Mouse (Mus musculus): ENCODE results near the gene Csrnp3. TPM values are rescaled to one million over a fixed set of nuclear protein-coding genes. Genes with fewer than 3 reads are reported as not detected.

Csrnp3 gene
- polyA plus RNA-seq (2012) = not detected in 2 replicates

- no peak for TF ChIP-seq GATA1 (IDR thresholded peaks at IDR 0.05; ENCODE audit: low read length)
Measured at GRCm38 (mm10) chr2:65845551-65845950, at the start of gene Csrnp3. TSS of gene Csrnp3 (plus strand) at chr2:65845767.

DNA sequence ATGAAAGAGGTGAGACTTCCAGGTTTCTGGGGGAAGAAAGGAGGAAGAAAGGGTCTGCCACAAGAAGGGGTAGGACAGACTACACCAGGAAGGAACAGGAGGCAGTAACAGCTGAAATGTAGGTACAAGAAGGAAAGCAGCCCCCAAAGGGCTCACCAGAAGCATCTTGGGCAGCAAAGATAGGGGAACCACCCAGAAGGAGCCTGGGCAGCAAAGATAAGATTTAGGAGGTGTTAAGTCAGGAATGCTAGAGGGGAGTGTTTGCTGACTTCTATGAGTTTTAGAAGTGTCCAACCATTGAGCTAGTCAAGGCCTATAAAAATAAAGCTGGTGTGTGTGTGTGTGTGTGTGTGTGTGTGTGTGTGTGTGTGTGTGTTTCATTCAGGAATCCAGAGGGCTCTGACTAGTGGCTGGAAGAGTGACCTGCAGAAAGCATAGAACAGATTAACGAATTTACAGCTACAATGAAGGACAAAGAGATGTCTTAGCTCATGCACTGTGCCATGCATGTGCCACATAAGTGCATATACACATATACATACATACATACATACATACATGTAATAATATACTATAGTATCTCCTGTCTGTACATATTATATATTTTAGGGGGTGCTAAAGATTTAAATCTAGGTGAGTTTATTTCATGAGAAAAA lies 44.4 kb upstream of the Csrnp3 start:
- TF ChIP-seq GATA1 (IDR thresholded peaks at IDR 0.05; ENCODE audit: low read length) = no peak

DNA sequence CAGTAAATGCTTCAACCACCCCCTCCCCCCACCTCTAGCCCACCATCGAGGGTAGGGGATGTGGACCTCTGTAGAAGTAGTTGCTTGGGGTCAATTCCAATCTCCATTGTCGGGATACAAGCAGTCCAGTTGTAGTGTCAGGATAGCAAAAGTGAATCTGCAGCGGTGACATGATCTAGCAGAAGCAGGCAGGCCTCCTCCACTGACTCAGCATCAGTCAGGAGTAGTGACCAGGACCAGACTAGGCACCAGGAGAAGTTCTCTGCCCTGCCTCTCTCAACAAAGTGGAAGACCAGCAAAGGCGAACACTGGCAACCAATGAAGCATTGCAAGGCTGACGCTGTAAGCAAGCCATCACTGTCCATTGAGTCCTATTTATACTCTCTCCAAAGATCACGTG lies 39.0 kb upstream of the Csrnp3 start:
- no peak for TF ChIP-seq GATA1 (IDR thresholded peaks at IDR 0.05; ENCODE audit: low read length)

GRCm38 (mm10) chr2:65818080-65818796 lies 27.3 kb upstream of the Csrnp3 start:
- TF ChIP-seq GATA1 (IDR thresholded peaks at IDR 0.05; ENCODE audit: low read length) = no peak

DNA sequence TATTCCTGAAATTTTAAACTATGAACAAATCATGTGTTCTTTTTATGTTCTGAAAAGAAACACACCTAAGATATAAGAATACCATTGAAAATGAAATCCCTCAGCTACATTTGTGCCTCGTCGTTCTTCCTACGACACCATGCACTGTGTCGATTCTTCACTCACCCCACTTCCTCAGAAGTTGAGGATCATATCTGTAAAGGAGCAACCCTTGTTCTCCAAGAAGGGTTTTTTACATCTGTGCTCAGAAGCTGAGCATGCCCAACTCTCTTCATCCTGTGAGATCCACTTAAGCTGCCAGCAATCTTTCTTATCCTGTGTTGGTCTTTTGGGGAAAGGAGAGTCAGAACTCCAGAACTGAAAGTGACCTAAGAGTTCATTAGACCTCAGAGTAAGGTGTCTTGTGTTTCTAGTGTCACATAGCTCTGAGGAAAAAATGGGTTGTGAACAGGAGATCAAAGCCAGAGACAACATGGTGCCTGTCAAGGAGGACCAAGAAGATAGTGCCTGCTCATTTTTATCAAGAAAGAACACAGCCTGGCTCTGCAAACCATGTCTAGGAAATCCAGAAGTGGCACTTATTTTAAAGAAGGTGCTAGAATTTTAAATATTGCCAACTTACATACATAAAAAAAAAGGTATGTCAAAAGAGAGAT lies 25.3 kb upstream of the Csrnp3 start:
- no peak for TF ChIP-seq GATA1 (IDR thresholded peaks at IDR 0.05; ENCODE audit: low read length)

- no peak for TF ChIP-seq GATA1 (IDR thresholded peaks at IDR 0.05; ENCODE audit: low read length)
Measured at GRCm38 (mm10) chr2:65826314-65826713, 19.3 kb upstream of the Csrnp3 start.

DNA sequence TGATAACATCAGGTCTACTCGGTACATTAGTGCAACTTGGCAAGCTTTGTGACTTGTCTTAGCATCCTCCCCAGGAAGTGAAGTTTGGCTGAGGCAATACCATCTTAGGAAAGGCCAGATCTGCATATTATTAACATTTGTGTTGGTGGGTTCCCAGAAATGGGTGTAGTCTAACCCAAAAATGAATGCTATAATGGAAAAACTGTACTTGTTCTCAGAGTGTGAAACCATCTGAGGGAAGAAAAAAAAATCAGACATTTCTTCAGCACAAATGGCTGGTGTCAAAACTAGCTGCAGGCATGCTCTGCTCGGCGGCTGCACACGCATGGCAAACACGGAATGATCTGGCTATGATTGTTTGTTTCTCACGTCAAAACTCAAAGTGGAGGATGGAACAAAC lies 18.8 kb upstream of the Csrnp3 start:
- TF ChIP-seq GATA1 (IDR thresholded peaks at IDR 0.05; ENCODE audit: low read length) = no peak

- no peak for TF ChIP-seq GATA1 (IDR thresholded peaks at IDR 0.05; ENCODE audit: low read length)
Measured at GRCm38 (mm10) chr2:65828699-65829098, 16.9 kb upstream of the Csrnp3 start.

DNA sequence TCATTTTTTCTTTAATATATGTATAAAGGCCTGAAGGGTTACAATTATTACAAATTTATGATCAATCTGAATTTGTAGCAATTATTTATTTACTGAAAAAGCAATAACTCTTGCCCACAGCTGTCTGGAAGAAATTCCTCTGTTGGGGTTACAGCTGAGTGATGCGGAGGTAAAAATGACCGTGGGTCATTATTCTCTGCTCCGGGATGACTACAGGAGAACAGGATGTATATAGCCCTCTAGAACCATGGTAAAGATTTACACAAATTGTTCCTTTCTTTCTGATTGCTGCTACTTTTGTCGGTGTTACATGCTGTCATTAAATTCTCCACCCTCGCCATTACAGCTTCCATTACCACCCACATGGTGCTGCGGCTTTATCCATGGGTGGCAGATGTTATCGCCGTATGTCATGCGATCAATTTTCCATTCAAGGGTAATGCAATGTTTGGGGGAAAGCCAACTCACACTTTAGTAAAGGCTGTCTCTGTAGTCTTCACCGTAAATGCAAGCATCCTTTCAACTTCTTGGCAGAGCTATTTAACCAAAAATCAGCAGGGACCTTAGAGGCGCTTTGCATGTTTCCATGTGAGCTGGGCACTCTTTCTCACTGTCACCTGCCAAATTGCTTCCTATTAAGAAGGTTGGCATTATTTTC lies 12.7 kb upstream of the Csrnp3 start:
- no peak for TF ChIP-seq GATA1 (IDR thresholded peaks at IDR 0.05; ENCODE audit: low read length)

DNA sequence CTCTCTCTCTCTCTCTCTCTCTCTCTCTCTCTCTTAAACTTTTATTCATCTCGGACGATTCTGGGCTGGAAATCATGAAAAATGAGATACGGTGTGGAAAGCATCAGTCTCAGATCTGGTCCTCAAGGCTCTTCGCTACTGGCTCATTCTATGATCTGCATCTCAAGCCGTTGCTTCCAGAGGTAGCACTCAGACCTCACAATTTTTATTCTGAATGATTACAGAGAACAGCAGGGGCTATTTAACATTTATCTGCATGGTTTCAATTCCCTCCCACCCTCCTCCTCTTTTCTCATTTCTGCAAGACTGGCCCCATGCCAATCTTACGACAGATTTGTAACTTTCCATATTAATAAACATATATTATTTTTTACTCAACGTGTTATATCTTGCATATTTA lies 12.1 kb upstream of the Csrnp3 start:
- TF ChIP-seq GATA1 (IDR thresholded peaks at IDR 0.05; ENCODE audit: low read length) = no peak

GRCm38 (mm10) chr2:65841606-65842005 lies 4.0 kb upstream of the Csrnp3 start:
- TF ChIP-seq GATA1 (IDR thresholded peaks at IDR 0.05; ENCODE audit: low read length) = no peak

- no peak for TF ChIP-seq GATA1 (IDR thresholded peaks at IDR 0.05; ENCODE audit: low read length)
Measured at GRCm38 (mm10) chr2:65842356-65842755, 3.2 kb upstream of the Csrnp3 start.

DNA sequence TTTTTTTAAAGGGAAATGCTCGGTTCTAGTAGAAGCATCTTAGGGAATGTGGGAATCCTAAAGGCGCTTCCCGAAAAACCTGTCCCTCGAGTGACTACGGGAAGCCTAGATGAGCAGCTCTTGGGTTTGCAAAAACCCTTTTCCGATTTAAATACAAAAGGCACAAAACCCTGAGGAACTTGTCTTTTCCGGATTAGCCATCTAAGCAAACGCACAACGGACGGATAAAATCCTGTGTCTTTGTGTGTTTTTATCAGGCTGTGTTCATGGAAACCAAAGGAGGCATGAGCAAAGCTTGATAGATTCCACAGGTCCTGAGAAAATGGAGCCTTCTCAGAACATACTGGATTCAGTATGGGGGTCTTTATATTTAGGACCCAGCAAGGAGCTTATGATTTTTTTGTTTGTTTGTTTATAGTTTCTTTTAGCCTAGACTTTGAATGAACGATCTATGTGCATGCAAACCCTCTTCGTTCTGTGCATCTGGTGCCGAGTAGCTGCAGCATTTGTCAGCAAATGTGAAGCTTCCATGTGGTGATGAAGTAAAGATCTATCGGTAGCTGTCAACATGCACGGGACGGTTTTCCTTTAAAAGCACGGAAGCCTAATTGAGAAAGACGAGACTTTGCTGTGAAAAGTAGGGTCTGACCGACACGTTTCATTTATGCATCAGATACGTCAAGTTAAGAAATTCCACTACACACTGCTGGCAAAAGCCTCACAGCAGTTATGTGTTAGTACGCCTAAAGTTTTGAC lies 611 bp downstream of the Csrnp3 start:
- no peak for TF ChIP-seq GATA1 (IDR thresholded peaks at IDR 0.05; ENCODE audit: low read length)

- no peak for TF ChIP-seq GATA1 (IDR thresholded peaks at IDR 0.05; ENCODE audit: low read length)
Measured at GRCm38 (mm10) chr2:65847463-65848110, 2.0 kb downstream of the Csrnp3 start.

- TF ChIP-seq GATA1 (IDR thresholded peaks at IDR 0.05; ENCODE audit: low read length) = no peak
Measured at GRCm38 (mm10) chr2:65848706-65849105, 3.1 kb downstream of the Csrnp3 start.

All from G1E-ER4 (cell line).